Mouse (Mus musculus) midbrain, embryonic 15.5 days (tissue): ENCODE results near the gene Rhot2. TPM values are rescaled to one million over a fixed set of nuclear protein-coding genes. Genes with fewer than 3 reads are reported as not detected.
A peak's percentile ranks its signal among the peaks of the same experiment; 100 is the strongest.

ENCODE experiments used
- ATAC-seq: fragments of 200-750 bp; cut with Nextera tagmentation; replicated peaks from 2 replicates; pipeline ENCODE4 v1.8.0; 2017; ENCODE audit warnings: moderate TSS enrichment
- H3K27ac ChIP-seq: fragments of 300-500 bp; sonication (generic); 2 replicates; pipeline ENCODE4 v1.5.1; 2015; ENCODE audit warnings: mild to moderate bottlenecking, inconsistent platforms
- H3K27me3 ChIP-seq: fragments of 300-500 bp; sonication (generic); replicated peaks from 2 replicates; pipeline ENCODE4 v1.6.1; 2015; ENCODE audit warnings: inconsistent platforms
- H3K36me3 ChIP-seq: fragments of 300-500 bp; sonication (generic); replicated peaks from 2 replicates; pipeline ENCODE4 v1.6.1; 2015; ENCODE audit warnings: inconsistent platforms
- H3K4me1 ChIP-seq: fragments of 300-500 bp; sonication (generic); 2 replicates; pipeline ENCODE4 v1.6.1; 2015; ENCODE audit warnings: inconsistent platforms
- H3K4me2 ChIP-seq: fragments of 300-500 bp; sonication (generic); 2 replicates; pipeline ENCODE4 v1.6.1; 2015; ENCODE audit warnings: inconsistent platforms, mild to moderate bottlenecking, moderate library complexity
- H3K4me3 ChIP-seq: fragments of 300-500 bp; sonication (generic); 2 replicates; pipeline ENCODE4 v1.5.1; 2015; ENCODE audit warnings: mild to moderate bottlenecking, inconsistent platforms
- H3K9ac ChIP-seq: fragments of 300-500 bp; sonication (generic); 2 replicates; pipeline ENCODE4 v1.6.1; 2015; ENCODE audit warnings: mild to moderate bottlenecking, inconsistent platforms
- H3K9me3 ChIP-seq: fragments of 300-500 bp; sonication (generic); 2 replicates; pipeline ENCODE4 v1.6.1; 2016; ENCODE audit warnings: inconsistent platforms
- WGBS: fragments of 180-500 bp; shearing (Covaris S2); methylation state at CpG from one replicate; pipeline ENCODE4 v1.1.7; 2015; ENCODE audit warnings: mixed read lengths; 5-methylcytosine and 5-hydroxymethylcytosine counted together
- polyA plus RNA-seq: library from polyadenylated mRNA; unstranded; fragments of >200 nt; fragmentation: Nextera tagmentation; extraction: Ambion mirVana; gene quantifications from 2 replicates; pipeline ENCODE4 v1.2.1, GENCODE M21; 2015

The Rhot2 gene
- polyA plus RNA-seq, 1 experiment from 2014 or later: 18.3 TPM

GRCm38 (mm10) chr17:25861704-25862612 lies 17.3 kb upstream of the Rhot2 start:
- WGBS: 8% methylated on average over 6 of the region's 6 CpGs

DNA sequence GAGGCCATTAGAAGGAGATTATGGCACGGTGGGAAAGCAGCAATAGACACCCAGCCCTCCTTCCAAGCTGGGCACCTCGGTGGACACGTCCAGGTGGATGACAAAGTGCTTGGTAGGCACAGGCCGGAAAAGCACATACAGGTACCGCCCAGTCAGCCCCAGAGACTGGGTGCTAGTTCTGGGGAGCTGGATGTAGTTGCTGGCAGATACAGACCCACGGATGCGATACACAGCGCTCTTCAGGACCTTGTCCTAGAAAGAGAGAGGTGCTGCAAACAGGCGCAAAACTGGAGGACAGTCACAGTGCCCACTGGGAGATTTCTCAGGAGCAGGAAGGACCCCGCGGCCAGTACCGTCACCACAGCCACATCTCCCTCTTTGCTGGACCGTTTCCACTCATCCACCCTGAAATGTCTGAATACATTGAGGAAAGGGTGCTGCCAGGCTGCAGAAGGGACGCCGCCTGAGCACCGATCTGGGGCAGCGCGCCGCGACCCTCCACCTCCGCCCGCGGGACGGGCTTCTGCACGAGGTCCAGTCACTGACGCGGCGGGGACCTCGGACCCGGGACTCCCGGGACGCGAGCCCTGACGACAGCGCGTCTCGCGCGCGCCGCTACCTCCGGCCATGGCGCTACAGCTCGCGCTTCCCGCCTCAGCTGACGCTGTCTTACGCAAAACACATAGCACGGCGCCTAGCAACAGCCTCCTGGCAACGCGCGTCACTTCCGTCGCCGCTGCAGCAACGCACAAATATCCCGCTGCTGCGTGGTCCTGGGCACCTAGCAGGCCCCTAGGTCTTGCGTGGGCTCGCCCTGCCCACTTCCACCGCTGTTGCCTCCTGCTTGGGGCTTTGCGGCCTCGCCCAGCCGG lies 16.4 kb upstream of the Rhot2 start, which contains the start of gene Wdr90:
Gene Wdr90, minus strand, starts transcription at position 670 of the 872 bp plus-strand sequence.
- WGBS: 3% methylated on average over 65 of the region's 65 CpGs
- no peaks in the 10 kb centered on the region for H3K27me3 ChIP-seq
- H3K9me3 ChIP-seq: no peaks in the 10 kb centered on the region
- peak within 1 kb of the TSS; percentile 63 for H3K4me3 ChIP-seq
- peak within 1 kb of the TSS; percentile 75 for H3K9ac ChIP-seq
- H3K27ac ChIP-seq: peak within 1 kb of the TSS; percentile 83
- ATAC-seq: peak; percentile 95
- H3K4me2 ChIP-seq: peak within 1 kb of the TSS; percentile 78
- peaks cover 18% of the 10 kb centered on the region for H3K4me1 ChIP-seq
- H3K36me3 ChIP-seq: no peaks in the 10 kb centered on the region

More at GRCm38 (mm10) chr17:25861704-25862612, 17.3 kb upstream of the Rhot2 start:
- H3K9ac ChIP-seq: peak overlapping the region; percentile 75
- H3K36me3 ChIP-seq: no peaks in the 10 kb centered on the region
- H3K4me1 ChIP-seq: peaks cover 18% of the 10 kb centered on the region
- no peaks in the 10 kb centered on the region for H3K27me3 ChIP-seq
- ATAC-seq: peak; percentile 43
- H3K4me3 ChIP-seq: peak overlapping the region; percentile 63
- peak overlapping the region; percentile 83 for H3K27ac ChIP-seq
- H3K4me2 ChIP-seq: peak overlapping the region; percentile 78
- no peaks in the 10 kb centered on the region for H3K9me3 ChIP-seq

GRCm38 (mm10) chr17:25860229-25860628 lies 15.6 kb upstream of the Rhot2 start:
- H3K36me3 ChIP-seq: no peaks in the 10 kb centered on the region
- 0 out of 2 replicates have a peak overlapping the region, but pooled peaks have one; percentile 63 for H3K4me3 ChIP-seq

DNA sequence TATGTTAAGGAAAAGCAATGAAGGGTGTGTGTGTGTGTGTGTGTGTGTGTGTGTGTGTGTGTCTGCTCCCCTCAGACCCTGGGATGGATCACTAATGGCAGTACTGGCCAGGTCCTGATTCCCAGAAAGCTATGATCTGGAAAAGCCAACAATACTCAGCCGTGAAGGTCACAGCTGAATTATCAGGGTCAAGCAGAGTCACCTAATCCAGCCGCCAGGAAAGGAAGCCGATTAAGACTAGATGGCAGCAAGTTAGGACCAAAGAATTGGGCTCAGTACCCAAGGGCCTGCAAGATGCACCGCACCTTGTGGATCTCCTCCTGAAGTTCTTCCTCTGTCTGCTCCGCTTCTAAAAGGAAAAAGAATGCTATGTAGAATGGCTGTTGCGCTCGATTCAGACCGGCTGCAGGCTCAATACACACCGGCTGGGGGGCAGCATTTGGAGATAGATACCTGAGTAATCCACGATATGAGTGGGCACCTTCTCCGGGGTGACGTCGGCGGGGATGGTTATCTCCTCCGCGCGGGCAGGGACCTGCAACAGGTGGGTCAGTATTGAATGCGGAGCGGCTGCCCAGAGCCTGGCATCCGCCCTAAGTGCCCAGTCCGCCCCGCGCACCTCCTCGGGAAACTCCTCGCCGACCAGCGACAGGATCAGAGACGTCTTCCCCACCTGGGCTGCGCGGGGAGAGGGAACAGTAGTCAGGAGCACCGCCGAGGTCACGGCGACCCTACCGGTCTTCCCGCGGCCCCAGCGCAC lies 835 bp downstream of the Rhot2 start:
- Histone ChIP-seq H3K4me2 (peak overlapping the region; percentile 90), H3K36me3 (peaks cover 29% of the 10 kb centered on the region), H3K9me3 (no peaks in the 10 kb centered on the region), H3K27ac (peak overlapping the region; percentile 74), H3K9ac (peak overlapping the region; percentile 80), H3K4me3 (peak overlapping the region; percentile 87), H3K27me3 (no peaks in the 10 kb centered on the region), H3K4me1 (peaks cover 18% of the 10 kb centered on the region)
- ATAC-seq: peak; percentile 27
- 4% methylated on average over 38 of the region's 38 CpGs for WGBS

More at GRCm38 (mm10) chr17:25860229-25860628, 15.6 kb upstream of the Rhot2 start:
- Histone ChIP-seq H3K27ac (no peak overlapping the region), H3K9me3 (no peaks in the 10 kb centered on the region), H3K27me3 (no peaks in the 10 kb centered on the region), H3K4me1 (peaks cover 18% of the 10 kb centered on the region), H3K9ac (no peak overlapping the region), H3K4me2 (peak overlapping the region; percentile 78)
- ATAC-seq: no peak
- 92% methylated on average over 6 of the region's 6 CpGs for WGBS

DNA sequence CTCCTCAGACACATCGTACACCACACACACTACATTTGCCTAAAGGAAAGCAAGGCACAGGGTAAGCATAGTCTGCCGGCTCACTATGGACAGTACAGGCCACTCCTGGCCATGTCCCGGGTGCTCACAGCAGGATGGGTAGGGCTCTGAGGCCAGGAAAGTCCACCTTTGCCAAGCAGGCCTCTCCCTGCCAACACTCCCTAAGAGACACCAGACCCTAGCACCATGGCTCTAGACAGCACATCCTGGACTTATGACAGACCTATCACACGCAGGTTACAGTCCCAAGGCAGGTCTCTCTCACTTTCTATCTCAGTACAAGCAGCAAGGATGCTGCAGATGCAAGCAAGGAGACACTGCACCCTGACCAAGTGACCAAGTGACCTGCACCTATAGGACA lies 1.5 kb downstream of the Rhot2 start:
- H3K9me3 ChIP-seq: no peaks in the 10 kb centered on the region
- H3K27ac ChIP-seq: no peak overlapping the region
- H3K4me3 ChIP-seq: peak overlapping the region; percentile 87
- no peak for ATAC-seq
- peaks cover 29% of the 10 kb centered on the region for H3K36me3 ChIP-seq
- no peaks in the 10 kb centered on the region for H3K27me3 ChIP-seq
- peak overlapping the region; percentile 90 for H3K4me2 ChIP-seq
- peak overlapping the region; percentile 23; the same call in 1 of the 2 replicates for H3K9ac ChIP-seq
- 89% methylated on average over 4 of the region's 4 CpGs for WGBS
- peaks cover 20% of the 10 kb centered on the region for H3K4me1 ChIP-seq

- no peak overlapping the region for H3K9ac ChIP-seq
- ATAC-seq: no peak
- H3K27me3 ChIP-seq: no peaks in the 10 kb centered on the region
- H3K9me3 ChIP-seq: no peaks in the 10 kb centered on the region
- H3K4me3 ChIP-seq: no peak overlapping the region
- no peak overlapping the region for H3K27ac ChIP-seq
- peaks cover 29% of the 10 kb centered on the region for H3K36me3 ChIP-seq
- H3K4me1 ChIP-seq: peaks cover 26% of the 10 kb centered on the region
- 78% methylated on average over 3 of the region's 3 CpGs for WGBS
- H3K4me2 ChIP-seq: no peak overlapping the region
Measured at GRCm38 (mm10) chr17:25842509-25842908, 2.1 kb downstream of the Rhot2 start.

DNA sequence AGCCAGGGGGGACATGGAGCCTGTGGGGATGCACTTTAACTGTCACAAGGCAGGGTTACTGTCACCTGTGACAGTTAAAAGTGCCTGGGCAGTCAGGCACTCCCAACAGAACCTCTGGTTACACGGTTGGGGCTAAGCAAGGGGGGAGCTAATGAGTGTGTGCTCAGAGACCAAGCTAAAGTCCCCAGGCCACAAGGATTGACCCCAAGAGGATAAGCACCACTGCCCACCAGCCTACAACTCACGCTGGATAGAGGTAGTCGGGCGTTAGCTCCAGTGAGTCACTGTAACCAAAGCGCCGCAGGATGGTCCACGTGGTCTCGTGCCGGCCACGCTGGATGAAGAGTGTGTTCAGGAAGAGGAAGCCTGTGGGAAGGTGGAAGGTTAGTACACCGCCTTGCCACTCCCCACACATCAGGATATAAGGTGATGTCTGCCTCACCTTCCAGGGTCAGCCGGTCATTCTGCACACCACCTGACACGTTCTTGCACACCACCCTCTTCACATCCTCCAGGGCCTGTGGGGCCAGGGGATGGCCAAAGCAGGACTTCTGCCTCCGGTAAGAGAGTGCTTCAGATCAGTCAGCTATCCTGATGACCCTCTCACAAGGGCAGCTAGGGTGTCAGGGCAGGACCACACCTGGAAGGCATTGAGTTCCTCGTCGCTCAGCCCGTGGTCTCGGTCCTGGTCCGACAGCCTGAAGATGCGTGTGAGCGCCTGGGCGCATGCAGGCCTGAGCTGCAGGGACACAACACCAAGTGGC lies 3.4 kb downstream of the Rhot2 start, which contains the start of gene Gm20683:
Gene Gm20683, minus strand, starts transcription at position 647 of the 764 bp plus-strand sequence.
- no peak within 1 kb of the TSS for H3K9ac ChIP-seq
- H3K9me3 ChIP-seq: no peaks in the 10 kb centered on the region
- peaks cover 29% of the 10 kb centered on the region for H3K36me3 ChIP-seq
- H3K4me3 ChIP-seq: no peak within 1 kb of the TSS
- peaks cover 38% of the 10 kb centered on the region for H3K4me1 ChIP-seq
- 96% methylated on average over 22 of the region's 22 CpGs for WGBS
- H3K27me3 ChIP-seq: no peaks in the 10 kb centered on the region
- no peak within 1 kb of the TSS for H3K27ac ChIP-seq
- ATAC-seq: no peak
- H3K4me2 ChIP-seq: no peak within 1 kb of the TSS

DNA sequence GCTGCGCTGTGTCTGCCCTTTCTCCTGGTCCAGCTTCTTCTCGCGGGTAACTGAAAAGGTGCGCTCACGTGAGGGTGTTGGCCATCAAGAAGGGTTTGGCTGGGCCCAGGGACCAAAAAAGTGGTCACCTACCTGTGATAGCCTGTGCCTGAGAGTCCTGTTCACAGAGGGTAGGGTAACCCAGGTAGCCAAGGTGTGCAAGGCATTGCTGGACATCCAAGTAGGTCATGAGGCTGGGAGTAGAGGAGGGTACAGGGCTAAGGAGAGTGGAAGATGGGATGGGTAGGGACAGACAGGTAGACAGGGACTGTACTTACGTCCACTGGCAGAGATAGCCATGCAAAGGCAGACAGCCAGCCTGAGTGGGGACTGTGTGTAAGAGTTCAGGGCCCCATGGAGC lies 4.1 kb downstream of the Rhot2 start:
- no peaks in the 10 kb centered on the region for H3K27me3 ChIP-seq
- H3K4me1 ChIP-seq: peaks cover 46% of the 10 kb centered on the region
- no peak for ATAC-seq
- H3K9ac ChIP-seq: no peak overlapping the region
- H3K27ac ChIP-seq: no peak overlapping the region
- no peak overlapping the region for H3K4me3 ChIP-seq
- peaks cover 29% of the 10 kb centered on the region for H3K36me3 ChIP-seq
- H3K4me2 ChIP-seq: no peak overlapping the region
- no peaks in the 10 kb centered on the region for H3K9me3 ChIP-seq
- 96% methylated on average over 6 of the region's 6 CpGs for WGBS

GRCm38 (mm10) chr17:25839455-25840235 lies 5.0 kb downstream of the Rhot2 start:
- Histone ChIP-seq H3K9ac (no peak overlapping the region), H3K4me2 (no peak overlapping the region), H3K27ac (no peak overlapping the region), H3K27me3 (no peaks in the 10 kb centered on the region), H3K36me3 (peaks cover 29% of the 10 kb centered on the region), H3K4me3 (no peak overlapping the region), H3K9me3 (no peaks in the 10 kb centered on the region), H3K4me1 (peaks cover 50% of the 10 kb centered on the region)
- no peak for ATAC-seq
- 88% methylated on average over 14 of the region's 14 CpGs for WGBS

GRCm38 (mm10) chr17:25838904-25839303 lies 5.7 kb downstream of the Rhot2 start:
- H3K4me1 ChIP-seq: peaks cover 55% of the 10 kb centered on the region
- no peaks in the 10 kb centered on the region for H3K27me3 ChIP-seq
- no peak overlapping the region for H3K4me2 ChIP-seq
- ATAC-seq: no peak
- 93% methylated on average over 4 of the region's 4 CpGs for WGBS
- H3K27ac ChIP-seq: no peak overlapping the region
- H3K9me3 ChIP-seq: no peaks in the 10 kb centered on the region
- H3K9ac ChIP-seq: no peak overlapping the region
- H3K4me3 ChIP-seq: no peak overlapping the region
- H3K36me3 ChIP-seq: peaks cover 29% of the 10 kb centered on the region
